Mouse (Mus musculus): ENCODE measurements at regions not wholly inside any gene's neighbourhood (a gene's known extent, or its start where the extent isn't known, plus 50 kb on each side); places are given as distances from the start of the nearest gene placed in this dataset.

GRCm38 (mm10) chr2:12815339-12815738, 108.5 kb upstream of the Pter start:
- DNase-seq (ENCODE audit: low read depth) = no peak

GRCm38 (mm10) chr2:12825902-12826301, 97.9 kb upstream of the Pter start:
- DNase-seq (ENCODE audit: low read depth) = no peak

DNA sequence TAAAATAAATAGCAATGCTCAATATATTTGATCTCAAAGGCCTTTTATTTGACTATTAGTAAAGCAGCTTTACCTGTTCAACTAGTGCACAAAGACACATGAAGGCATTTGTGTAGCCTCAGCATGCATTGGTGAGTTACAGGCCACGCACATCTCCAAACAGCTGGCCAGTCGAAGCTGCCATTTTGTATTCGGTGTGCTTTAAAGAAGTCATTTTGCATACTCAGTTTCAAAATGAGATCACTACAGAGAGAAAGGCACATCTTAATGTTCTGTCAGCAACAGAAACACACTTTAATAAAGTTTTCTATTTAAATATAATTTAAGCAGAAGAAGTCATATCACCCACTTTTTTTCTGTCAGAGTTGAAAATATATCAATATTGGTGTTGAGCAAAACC, 90.3 kb upstream of the Pter start:
- no peak for DNase-seq (ENCODE audit: low read depth)

DNA sequence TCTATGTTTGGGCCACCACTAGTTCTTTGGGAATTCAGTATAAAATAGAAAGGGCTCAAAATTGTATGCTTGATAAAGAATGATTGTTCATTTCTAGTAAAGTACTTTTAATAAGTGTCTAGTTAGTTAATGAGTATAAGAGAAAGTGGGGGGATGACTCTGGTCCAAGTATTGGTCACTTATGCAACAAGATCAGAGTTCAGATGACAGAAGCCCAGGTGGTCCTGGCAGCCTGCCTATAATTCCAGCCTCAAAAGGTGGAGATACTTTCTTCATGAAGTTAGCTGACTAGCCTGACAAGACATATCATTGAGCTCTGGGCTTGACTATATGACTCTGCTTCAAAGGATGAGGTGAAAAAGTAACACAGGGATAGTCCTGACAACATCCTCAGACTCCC, 57.3 kb upstream of the Pter start:
- no peak for DNase-seq (ENCODE audit: low read depth)

DNA sequence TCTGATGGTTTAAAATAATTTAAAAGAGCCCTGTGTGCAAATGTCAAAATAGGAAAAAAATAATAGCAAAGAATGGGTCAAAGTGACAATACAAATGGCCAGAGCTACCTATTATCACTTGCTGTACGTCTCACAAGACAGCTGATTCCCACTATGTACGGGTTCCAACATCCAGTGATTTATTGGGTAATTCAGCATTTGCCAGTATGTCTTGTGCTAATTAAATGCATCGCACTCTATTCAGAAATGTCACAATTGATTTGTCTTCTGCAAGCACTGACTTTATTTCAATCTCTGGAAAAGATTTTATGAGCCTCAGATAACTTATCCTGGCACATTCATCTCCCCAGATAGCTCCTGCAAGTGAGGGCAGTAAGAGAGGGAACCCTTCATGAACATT, 55.1 kb upstream of the Pter start:
- DNase-seq (ENCODE audit: low read depth) = no peak

Measured in c-Kit-positive CD71-positive TER-119-negative erythroid progenitor cells, embryonic 14.5 days (primary cell).